Mouse (Mus musculus) layer of hippocampus, adult 9-11 months (tissue): Measurements from ENCODE around the gene Olfr384.
"Not testable (repeated sequence)": the region's sequence is repeated elsewhere in the genome, so short reads cannot be mapped to it uniquely, and the experiment has no call there.

ENCODE experiments used
- DNase-seq: peaks from one replicate; pipeline ENCODE4 v3.0.0; 2022

Olfr384 gene

DNA sequence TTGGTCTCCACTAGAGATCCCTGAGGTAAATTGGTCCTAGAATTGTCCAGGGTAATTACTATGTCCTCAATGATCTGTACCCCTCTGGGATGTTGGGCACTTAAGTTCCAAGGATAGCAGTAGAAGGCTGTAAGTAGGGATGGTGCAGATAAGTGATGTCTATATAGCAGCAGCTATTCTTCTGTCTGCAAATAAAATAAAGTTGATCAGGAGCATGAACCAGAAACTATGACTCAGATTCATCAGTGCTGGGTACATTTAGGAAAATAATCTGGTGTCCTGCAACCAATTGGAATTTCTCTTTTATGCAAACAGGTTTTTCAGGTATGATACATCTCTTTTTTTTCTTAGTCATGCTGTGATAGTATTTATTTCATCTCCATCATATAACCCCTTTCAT lies at the start of gene Olfr384:
Gene Olfr384, plus strand, starts transcription at position 301 of the 400 bp plus-strand sequence.
- no peak for DNase-seq

DNA sequence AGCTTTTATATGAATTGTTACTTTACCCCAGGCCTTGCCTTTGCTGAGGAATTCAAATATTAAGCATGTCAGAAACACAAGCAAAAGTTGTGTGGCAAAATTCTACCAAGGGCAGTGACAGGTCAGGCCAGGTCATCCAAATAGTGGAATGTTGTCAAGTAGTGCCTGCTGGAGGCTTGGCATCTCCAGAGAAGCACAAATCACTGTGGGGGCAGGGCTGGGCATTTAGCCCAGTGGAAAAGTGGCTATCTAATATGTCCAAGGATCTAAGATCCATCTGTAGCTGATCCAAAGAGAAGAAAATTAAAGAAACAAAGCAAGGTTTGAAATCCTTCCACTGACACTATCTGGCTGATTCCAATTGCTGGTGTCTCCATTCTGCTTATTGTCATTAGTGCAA lies 18.5 kb upstream of the Olfr384 start:
- DNase-seq, result no peak

DNA sequence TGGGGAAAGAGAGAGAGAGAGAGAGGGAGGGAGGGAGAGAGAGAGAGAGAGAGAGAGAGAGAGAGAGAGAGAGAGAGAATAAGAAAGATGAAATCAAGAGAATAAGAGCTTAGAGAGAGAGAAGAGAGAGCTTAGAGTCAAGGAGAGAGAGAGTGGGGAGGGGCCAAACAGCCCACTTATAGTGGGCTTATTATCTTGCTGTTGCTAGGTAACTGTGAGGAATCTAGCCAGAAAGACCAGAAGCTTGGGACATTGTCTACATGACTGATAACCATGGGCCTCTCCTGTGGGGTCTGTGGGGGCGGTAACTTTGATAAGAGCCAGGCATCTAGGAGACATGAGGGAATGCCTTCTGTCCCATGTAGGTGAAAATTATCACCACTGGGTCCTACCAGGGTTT lies 15.2 kb upstream of the Olfr384 start:
- not testable (repeated sequence) for DNase-seq

DNA sequence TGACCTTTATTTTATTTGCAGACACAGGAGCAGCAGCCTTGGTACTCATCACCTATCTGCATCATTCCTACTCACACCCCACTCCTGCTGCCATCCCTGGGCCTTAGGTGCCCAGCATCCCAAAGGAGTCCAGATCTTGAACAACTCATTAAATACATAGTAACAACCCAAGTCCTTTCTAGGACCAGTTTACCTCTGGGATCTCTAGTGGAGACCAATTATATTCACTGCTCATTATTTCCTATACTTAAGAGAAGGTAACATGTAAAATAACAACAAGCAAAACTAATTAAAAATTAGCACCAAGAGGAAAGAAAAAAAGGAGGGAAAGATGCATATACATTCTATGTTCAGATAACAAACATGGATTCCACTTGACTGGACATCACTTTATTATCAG lies 5.5 kb upstream of the Olfr384 start, which contains the start of gene Olfr385:
Gene Olfr385, minus strand, starts transcription at position 101 of the 400 bp plus-strand sequence.
- no peak for DNase-seq
